Mouse (Mus musculus): ENCODE measurements around the gene Imp4. TPM values are rescaled to one million over a fixed set of nuclear protein-coding genes. Genes with fewer than 3 reads are reported as not detected.

Gene Imp4
- polyA plus RNA-seq, 1 experiment from 2014 or later: 87.7 TPM

DNA sequence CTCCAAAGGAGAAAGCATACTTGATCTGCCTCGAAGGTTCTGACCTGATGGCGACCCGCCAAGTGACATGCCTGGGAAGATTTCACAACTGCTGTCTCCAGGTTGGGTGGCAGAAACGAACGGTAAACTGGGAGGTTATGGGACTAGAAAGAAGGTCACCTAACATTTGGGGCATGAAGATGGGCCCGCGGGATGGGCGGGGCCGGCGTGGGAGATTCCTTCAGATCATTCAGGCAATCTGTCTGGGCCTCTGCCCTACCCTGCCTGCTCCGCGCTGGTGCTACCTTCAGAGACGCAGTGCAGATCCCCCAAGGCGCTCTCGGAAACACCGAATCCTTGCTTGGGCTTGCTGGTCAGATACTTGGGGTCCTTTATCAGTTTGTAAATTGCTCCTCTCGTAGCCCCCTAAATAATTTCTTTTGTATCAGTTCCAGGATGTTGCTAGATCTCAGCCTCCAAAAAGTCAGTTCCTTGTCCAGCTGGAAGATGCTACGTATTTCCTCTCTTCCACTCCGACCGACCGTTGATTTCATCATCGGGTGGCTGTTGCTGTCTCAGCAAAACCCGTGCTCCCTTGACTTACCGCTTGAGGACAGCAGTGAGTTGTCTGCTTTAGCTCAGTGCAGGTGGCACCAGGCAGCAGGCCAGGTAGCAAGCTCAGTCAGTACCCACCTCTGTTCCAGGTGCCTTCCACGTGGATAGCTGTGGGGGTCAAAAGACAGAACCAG lies 46.0 kb downstream of the Imp4 start:
- H3K9ac ChIP-seq (ENCODE audit: low read depth, low read length): 0 out of 2 replicates have a peak overlapping the region, but pooled peaks have one; percentile 5
- no peak overlapping the region for H3K27ac ChIP-seq (ENCODE audit: low read depth, low read length)
- no peaks in the 10 kb centered on the region for H3K9me3 ChIP-seq (ENCODE audit: control insufficient read depth, low read length)

GRCm38 (mm10) chr1:34487383-34487782 lies 47.7 kb downstream of the Imp4 start:
- 85% methylated on average over 3 of the region's 3 CpGs for whole genome bisulfite sequencing
- Histone ChIP-seq H3K9ac (ENCODE audit: low read depth, low read length) (no peak overlapping the region), H3K27ac (ENCODE audit: low read depth, low read length) (no peak overlapping the region), H3K27me3 (ENCODE audit: control insufficient read depth, insufficient read depth, low read length) (0 out of 2 replicates have a peak, but pooled peaks cover 2% of the 10 kb centered on the region), H3K4me2 (replicated peaks; ENCODE audit: low read depth, low read length) (no peak overlapping the region), H3K4me1 (replicated peaks; ENCODE audit: control insufficient read depth, insufficient read depth, low read length) (no peaks in the 10 kb centered on the region), H3K4me3 (ENCODE audit: low read depth, low read length) (no peak overlapping the region), H3K36me3 (ENCODE audit: control insufficient read depth, insufficient read depth, low read length) (no peaks in the 10 kb centered on the region), H3K9me3 (ENCODE audit: control insufficient read depth, low read length) (no peaks in the 10 kb centered on the region)
- ATAC-seq (ENCODE audit: low FRiP score) (no peak), DNase-seq (ENCODE audit: low spot score) (no peak)

More for the DNA sequence above, 46.0 kb downstream of the Imp4 start:
- Histone ChIP-seq H3K27me3 (ENCODE audit: control insufficient read depth, insufficient read depth, low read length) (0 out of 2 replicates have a peak, but pooled peaks cover 2% of the 10 kb centered on the region), H3K4me3 (ENCODE audit: low read depth, low read length) (peak overlapping the region; percentile 19; the same call in 1 of the 2 replicates), H3K36me3 (ENCODE audit: control insufficient read depth, insufficient read depth, low read length) (no peaks in the 10 kb centered on the region), H3K4me1 (replicated peaks; ENCODE audit: control insufficient read depth, insufficient read depth, low read length) (no peaks in the 10 kb centered on the region), H3K4me2 (replicated peaks; ENCODE audit: low read depth, low read length) (peak overlapping the region; percentile 31)
- 7% methylated on average over 25 of the region's 25 CpGs for WGBS
- ATAC-seq (ENCODE audit: low FRiP score) (no peak), DNase-seq (ENCODE audit: low spot score) (peak; percentile 41)

- Histone ChIP-seq H3K9me3 (ENCODE audit: control insufficient read depth, low read length) (no peaks in the 10 kb centered on the region), H3K36me3 (ENCODE audit: control insufficient read depth, insufficient read depth, low read length) (no peaks in the 10 kb centered on the region), H3K4me3 (ENCODE audit: low read depth, low read length) (no peak overlapping the region), H3K4me2 (replicated peaks; ENCODE audit: low read depth, low read length) (no peak overlapping the region), H3K4me1 (replicated peaks; ENCODE audit: control insufficient read depth, insufficient read depth, low read length) (no peaks in the 10 kb centered on the region), H3K27me3 (ENCODE audit: control insufficient read depth, insufficient read depth, low read length) (0 out of 2 replicates have a peak, but pooled peaks cover 2% of the 10 kb centered on the region), H3K27ac (ENCODE audit: low read depth, low read length) (no peak overlapping the region), H3K9ac (ENCODE audit: low read depth, low read length) (no peak overlapping the region)
- no peak for ATAC-seq (ENCODE audit: low FRiP score)
- no peak for DNase-seq (ENCODE audit: low spot score)
- 88% methylated on average over 6 of the region's 6 CpGs for WGBS
Observed at GRCm38 (mm10) chr1:34489852-34490541, 50.3 kb downstream of the Imp4 start.

- DNase-seq (ENCODE audit: low spot score) (no peak), ATAC-seq (ENCODE audit: low FRiP score) (no peak)
- Histone ChIP-seq H3K27me3 (ENCODE audit: control insufficient read depth, insufficient read depth, low read length) (no peaks in the 10 kb centered on the region), H3K4me1 (replicated peaks; ENCODE audit: control insufficient read depth, insufficient read depth, low read length) (no peaks in the 10 kb centered on the region), H3K36me3 (ENCODE audit: control insufficient read depth, insufficient read depth, low read length) (no peaks in the 10 kb centered on the region), H3K27ac (ENCODE audit: low read depth, low read length) (no peak overlapping the region), H3K9ac (ENCODE audit: low read depth, low read length) (no peak overlapping the region), H3K4me3 (ENCODE audit: low read depth, low read length) (no peak overlapping the region), H3K9me3 (ENCODE audit: control insufficient read depth, low read length) (no peaks in the 10 kb centered on the region), H3K4me2 (replicated peaks; ENCODE audit: low read depth, low read length) (no peak overlapping the region)
- WGBS: 84% methylated on average over 4 of the region's 4 CpGs
Observed at GRCm38 (mm10) chr1:34491480-34491879, 51.8 kb downstream of the Imp4 start.

Other genes with a start within 250 kb of the Imp4 start
- 68.5 and 69.2 TPM in 2 replicates for gene Ccdc115, start 179 bp upstream of the Imp4 start, polyA plus RNA-seq (2014; fragmentation: Nextera tagmentation; extraction: Ambion mirVana)
- 7.6 and 9.6 TPM in 2 replicates for gene Ptpn18, start 19.9 kb downstream of the Imp4 start, polyA plus RNA-seq (2014; fragmentation: Nextera tagmentation; extraction: Ambion mirVana)
- not detected in 2 replicates for gene Prss39, start 58.6 kb downstream of the Imp4 start, polyA plus RNA-seq (2014; fragmentation: Nextera tagmentation; extraction: Ambion mirVana)
- gene Cfc1, start 95.8 kb downstream of the Imp4 start, polyA plus RNA-seq (2014; fragmentation: Nextera tagmentation; extraction: Ambion mirVana): not detected in 2 replicates
- gene Prss40, start 121.1 kb downstream of the Imp4 start, polyA plus RNA-seq (2014; fragmentation: Nextera tagmentation; extraction: Ambion mirVana): not detected in 2 replicates
- 4.1 and 4.3 TPM in 2 replicates for gene Amer3, start 139.8 kb downstream of the Imp4 start, polyA plus RNA-seq (2014; fragmentation: Nextera tagmentation; extraction: Ambion mirVana)